In genomic region chr1:60857351-60858220, GRCm38 (mm10) we compare ENCODE assay signal across 15 mouse cellular contexts. TPM values are rescaled to one million over a fixed set of nuclear protein-coding genes. Genes with fewer than 3 reads are reported as not detected.
DNase-seq lines count a peak whose midpoint lies in the region; TF ChIP-seq lines count a peak whose summit lies in the region.
"Had no signal": no experiment of that assay in that cellular context is flagged by ENCODE, and none has a peak within 500 bp of the region (broad histone marks: within the 10 kb centered on the region; RNA-seq: fewer than 3 reads in every experiment).

No protein-coding gene starts in this region.

- TF ChIP-seq CTCF in kidney, adult 2 months (conservative IDR thresholded peaks at IDR 0.05; ENCODE audit: insufficient read depth, insufficient read length, low read depth, low read length) = no peak

- H3K27me3 ChIP-seq in kidney, adult 2 months (replicated peaks; ENCODE audit: control insufficient read depth, insufficient read depth, low read length) = no peaks in the 10 kb centered on the region
- H3K27me3 ChIP-seq: heart, embryonic 15.5 days; liver, embryonic 12.5 days had no signal

- no peak overlapping the region for H3K27ac ChIP-seq in kidney, adult 2 months (ENCODE audit: insufficient read depth, low read depth, low read length)
- H3K27ac ChIP-seq: embryonic facial prominence, embryonic 10.5 days; heart, embryonic 15.5 days; liver, embryonic 12.5 days had no signal

- H3K4me1 ChIP-seq in kidney, adult 2 months (ENCODE audit: control insufficient read depth, insufficient read depth, low read length) = no peaks in the 10 kb centered on the region

- 70% methylated on average over 12 of the region's 12 CpGs for WGBS in kidney, adult 2 months

- DNase-seq in kidney, adult 2 months = peak; percentile 13
- no peak for DNase-seq in kidney, adult 8-10 months
- DNase-seq in CD4-positive helper T cell, adult 2 months (ENCODE audit: low read depth, low spot score) = peak; percentile 31
- peak; percentile 25 for DNase-seq in MN1 (ENCODE audit: low spot score)
- DNase-seq in induced T-regulatory cell, adult 2 months (ENCODE audit: low read depth) = peak; percentile 74
- DNase-seq in ovary, postnatal 10 days (ENCODE audit: low spot score) = no peak
- no peak for DNase-seq in cerebellum, adult 18-20 months
- DNase-seq in kidney, adult 9 months = no peak
- DNase-seq: adrenal gland, adult 2 months; kidney, postnatal 4 days had no signal

- no peak for TF ChIP-seq POLR2A in kidney, adult 2 months (IDR thresholded peaks at IDR 0.05; ENCODE audit: low read depth, low read length)

- no peak overlapping the region for H3K4me3 ChIP-seq in kidney, adult 2 months (ENCODE audit: insufficient read depth, low read depth, low read length)
- H3K4me3 ChIP-seq: embryonic facial prominence, embryonic 10.5 days; heart, embryonic 15.5 days; liver, embryonic 12.5 days had no signal

- H3K36me3 ChIP-seq in kidney, adult 2 months (ENCODE audit: control insufficient read depth, insufficient read depth, low read length) = no peaks in the 10 kb centered on the region
- H3K36me3 ChIP-seq: embryonic facial prominence, embryonic 10.5 days; G1E; heart, embryonic 15.5 days; liver, embryonic 12.5 days had no signal

RNA-seq across cellular contexts. Expression of gene Ctla4, which starts 29.2 kb away (rescaled TPM):
- polyA plus RNA-seq in kidney, adult 2 months (2012; rRNA removed) = 0.27 TPM in 1 of 2 replicates, not detected in the other
- polyA plus RNA-seq: embryonic facial prominence, embryonic 10.5 days; G1E; intestine, embryonic 14.5 days; liver, embryonic 12.5 days had no signal

Comparison
In these comparisons a context has a peak if more than half of its experiments do, and no peak if none do; other contexts are left out.
1. DNase-seq: peak in kidney, adult 2 months (single experiment), CD4-positive helper T cell, adult 2 months (single experiment), MN1 (single experiment) and induced T-regulatory cell, adult 2 months (single experiment); none in kidney, adult 8-10 months (0 of 2), ovary, postnatal 10 days (single experiment), cerebellum, adult 18-20 months (0 of 2) and kidney, adult 9 months (single experiment).